8 mouse cellular contexts compared by ENCODE assay signal in genomic region chr9:46229573-46230449, GRCm38 (mm10). TPM values are rescaled to one million over a fixed set of nuclear protein-coding genes. Genes with fewer than 3 reads are reported as not detected.
DNase-seq lines count a peak whose midpoint lies in the region; ATAC-seq and TF ChIP-seq lines count a peak whose summit lies in the region.

No protein-coding gene starts in this region.

- H3K27ac ChIP-seq in intestine, embryonic 15.5 days = peak overlapping the region; percentile 67
- H3K27ac ChIP-seq in small intestine, adult 2 months (ENCODE audit: insufficient read depth, low read depth, low read length) = peak overlapping the region; percentile 99

- H3K27me3 ChIP-seq in intestine, embryonic 15.5 days (replicated peaks) = no peaks in the 10 kb centered on the region
- H3K27me3 ChIP-seq in small intestine, adult 2 months (ENCODE audit: control insufficient read depth, insufficient read depth, low read length) = no peaks in the 10 kb centered on the region

- no peaks in the 10 kb centered on the region for H3K9me3 ChIP-seq in intestine, embryonic 15.5 days

- peak overlapping the region; percentile 94 for H3K4me2 ChIP-seq in intestine, embryonic 15.5 days (replicated peaks)

- DNase-seq in adrenal gland, adult (ENCODE audit: inconsistent age in 2 of 2, low spot score in 1 of 2) = peak; percentile 85 to 93
- peak; percentile 90 for DNase-seq in embryo, embryonic 10 days (ENCODE audit: low spot score)
- DNase-seq in gastrocnemius, postnatal 36 days = peak; percentile 60 to 71
- peak; percentile 92 to 95 for DNase-seq in left cerebral cortex, postnatal 14 days (ENCODE audit: low spot score in 2 of 2)
- DNase-seq in mesoderm, embryonic 11.5 days (ENCODE audit: low read depth, low spot score) = peak; percentile 93

- H3K9ac ChIP-seq in intestine, embryonic 15.5 days = peak overlapping the region; percentile 62

- no peaks in the 10 kb centered on the region for H3K36me3 ChIP-seq in intestine, embryonic 15.5 days
- H3K36me3 ChIP-seq in small intestine, adult 2 months (ENCODE audit: control insufficient read depth, insufficient read depth, low read length) = peaks cover 22% of the 10 kb centered on the region

- peak; percentile 75 for ATAC-seq in intestine, embryonic 15.5 days
- no peak for ATAC-seq in activated CD4-positive, CD25-positive, alpha-beta regulatory T cell, adult 4 months

- peak overlapping the region; percentile 48 for H3K4me3 ChIP-seq in intestine, embryonic 15.5 days (replicated peaks)
- peak overlapping the region; percentile 78 for H3K4me3 ChIP-seq in small intestine, adult 2 months (ENCODE audit: low read depth, low read length)

- TF ChIP-seq POLR2A in small intestine, adult 2 months (IDR thresholded peaks at IDR 0.05; ENCODE audit: low read depth, low read length) = no peak; the same call in 1 of the 2 replicates

- H3K4me1 ChIP-seq in intestine, embryonic 15.5 days (replicated peaks) = peaks cover 10% of the 10 kb centered on the region
- peaks cover 30% of the 10 kb centered on the region for H3K4me1 ChIP-seq in small intestine, adult 2 months (ENCODE audit: control insufficient read depth, insufficient read depth, insufficient read length, low read length)

- peak; percentile 69 for TF ChIP-seq CTCF in small intestine, adult 2 months (IDR thresholded peaks at IDR 0.05; ENCODE audit: extremely low read depth, insufficient read length, insufficient replicate concordance, low read depth, low read length)

- intact Hi-C loops in gastrocnemius, postnatal 36 days (cut with DNase I) = loop anchor here (2.0 kb wide), 1 partner anchor 17 kb away; no protein-coding TSS in a partner anchor
- intact Hi-C loops in left cerebral cortex, postnatal 14 days (cut with DNase I) = no loop called here

- 15% methylated on average over 37 of the region's 37 CpGs for WGBS in intestine, embryonic 15.5 days
- WGBS in small intestine, adult 2 months = 15% methylated on average over 37 of the region's 37 CpGs

RNA-seq across cellular contexts. Expression of gene Apoa1, which starts 1.4 kb away (rescaled TPM):
- under 1 TPM in 1 of 2 experiments, not detected in 1; 0.69 TPM for total RNA-seq in gastrocnemius, postnatal 36 days (2021)
- 1,502 and 1,827 TPM in 2 replicates for polyA plus RNA-seq in intestine, embryonic 15.5 days (2015; fragmentation: Nextera tagmentation; extraction: Ambion mirVana)
- under 1 TPM in 1 of 2 experiments, not detected in 1; 0.57 TPM for total RNA-seq in left cerebral cortex, postnatal 14 days (2021)
- 3,178 and 15,923 TPM in 2 replicates for polyA plus RNA-seq in small intestine, adult 2 months (2012; rRNA removed)
- not detected for polyA plus RNA-seq in activated CD4-positive, CD25-positive, alpha-beta regulatory T cell, adult 4 months (2017; shearing (Covaris generic))

RNA-seq across cellular contexts. Expression of gene Apoc3, which starts 5.6 kb away (rescaled TPM):
- total RNA-seq in gastrocnemius, postnatal 36 days (2021) = under 1 TPM; 0.44 to 0.89 TPM
- polyA plus RNA-seq in intestine, embryonic 15.5 days (2015; fragmentation: Nextera tagmentation; extraction: Ambion mirVana) = 247 and 325 TPM in 2 replicates
- total RNA-seq in left cerebral cortex, postnatal 14 days (2021) = under 1 TPM in 1 of 2 experiments, not detected in 1; 0.92 TPM
- polyA plus RNA-seq in small intestine, adult 2 months (2012; rRNA removed) = 1,107 and 4,906 TPM in 2 replicates
- not detected for polyA plus RNA-seq in activated CD4-positive, CD25-positive, alpha-beta regulatory T cell, adult 4 months (2017; shearing (Covaris generic))

RNA-seq across cellular contexts. Expression of gene Apoa4, which starts 10.7 kb away (rescaled TPM):
- total RNA-seq in gastrocnemius, postnatal 36 days (2021) = not detected
- polyA plus RNA-seq in intestine, embryonic 15.5 days (2015; fragmentation: Nextera tagmentation; extraction: Ambion mirVana) = 576 and 837 TPM in 2 replicates
- total RNA-seq in left cerebral cortex, postnatal 14 days (2021) = not detected
- polyA plus RNA-seq in small intestine, adult 2 months (2012; rRNA removed) = 2,388 and 5,196 TPM in 2 replicates
- polyA plus RNA-seq in activated CD4-positive, CD25-positive, alpha-beta regulatory T cell, adult 4 months (2017; shearing (Covaris generic)) = not detected

RNA-seq across cellular contexts. Expression of gene Apoa5, which starts 38.6 kb away (rescaled TPM):
- under 1 TPM in 1 of 2 experiments, not detected in 1; 0.18 TPM for total RNA-seq in gastrocnemius, postnatal 36 days (2021)
- 0.38 TPM in 2 replicates for polyA plus RNA-seq in intestine, embryonic 15.5 days (2015; fragmentation: Nextera tagmentation; extraction: Ambion mirVana)
- not detected for total RNA-seq in left cerebral cortex, postnatal 14 days (2021)
- polyA plus RNA-seq in small intestine, adult 2 months (2012; rRNA removed) = 0.88 and 1.1 TPM in 2 replicates
- not detected for polyA plus RNA-seq in activated CD4-positive, CD25-positive, alpha-beta regulatory T cell, adult 4 months (2017; shearing (Covaris generic))

RNA-seq across cellular contexts. Expression of gene Zpr1, which starts 43.1 kb away (rescaled TPM):
- 10 to 100 TPM; 21.1 to 28.3 TPM for total RNA-seq in gastrocnemius, postnatal 36 days (2021)
- 57.2 and 63.2 TPM in 2 replicates for polyA plus RNA-seq in intestine, embryonic 15.5 days (2015; fragmentation: Nextera tagmentation; extraction: Ambion mirVana)
- total RNA-seq in left cerebral cortex, postnatal 14 days (2021) = 10 to 100 TPM; 35.6 to 39.4 TPM
- polyA plus RNA-seq in small intestine, adult 2 months (2012; rRNA removed) = 6.4 and 11.2 TPM in 2 replicates
- 10 to 100 TPM; 32.5 to 40.7 TPM for polyA plus RNA-seq in activated CD4-positive, CD25-positive, alpha-beta regulatory T cell, adult 4 months (2017; shearing (Covaris generic))

Comparison
In these comparisons a context has a peak if more than half of its experiments do, and no peak if none do; other contexts are left out.
1. RNA of gene Apoa1, which starts 1.4 kb away (polyA plus RNA-seq): 3,178 to 15,923 TPM in small intestine, adult 2 months and 1,502 to 1,827 TPM in intestine, embryonic 15.5 days; not detected in activated CD4-positive, CD25-positive, alpha-beta regulatory T cell, adult 4 months; every median in the first group is over 1,000 times any median in the second.
2. RNA of gene Apoc3, which starts 5.6 kb away (polyA plus RNA-seq): 1,107 to 4,906 TPM in small intestine, adult 2 months and 247 to 325 TPM in intestine, embryonic 15.5 days; not detected in activated CD4-positive, CD25-positive, alpha-beta regulatory T cell, adult 4 months; every median in the first group is over 100 times any median in the second.
3. RNA of gene Apoa4, which starts 10.7 kb away (polyA plus RNA-seq): 2,388 to 5,196 TPM in small intestine, adult 2 months and 576 to 837 TPM in intestine, embryonic 15.5 days; not detected in activated CD4-positive, CD25-positive, alpha-beta regulatory T cell, adult 4 months; every median in the first group is over 100 times any median in the second.
4. Peak in every context shown above with its lines, with median percentiles within 50 percentile points of each other: DNase-seq.